In the genomic region with DNA sequence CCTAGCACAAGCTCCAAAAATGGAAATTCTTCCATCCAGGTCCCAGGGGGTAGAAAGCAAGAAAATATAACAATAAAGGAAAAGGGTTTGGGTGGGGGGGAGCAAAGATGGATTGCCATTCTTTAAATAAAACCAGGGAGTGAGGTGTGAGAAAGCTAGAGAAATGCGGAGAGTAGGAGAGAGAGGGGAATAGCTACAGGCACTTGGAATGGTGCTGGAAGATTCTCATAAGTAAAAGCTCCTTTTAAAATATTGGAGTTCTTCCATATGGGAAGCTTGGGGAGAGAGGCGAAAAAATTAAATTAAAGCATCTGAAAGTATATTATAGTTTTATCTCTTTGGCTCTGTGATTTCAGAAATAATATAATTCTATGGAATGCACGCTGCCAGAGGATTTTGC, we compare ENCODE assay signal across 17 mouse cellular contexts.
"Had no signal": no experiment of that assay in that cellular context is flagged by ENCODE, and none has a peak within 500 bp of the region (broad histone marks: within the 10 kb centered on the region; RNA-seq: fewer than 3 reads in every experiment).

No protein-coding gene starts in this region.

- H3K27ac ChIP-seq: lung, embryonic 15.5 days; macrophage; midbrain, embryonic 13.5 days; midbrain, embryonic 15.5 days; neural tube, embryonic 12.5 days had no signal

- H3K4me1 ChIP-seq: lung, embryonic 15.5 days; megakaryocyte, embryonic 14.5 days; midbrain, embryonic 13.5 days; midbrain, embryonic 15.5 days; neural tube, embryonic 12.5 days had no signal

- H3K9ac ChIP-seq: lung, embryonic 15.5 days; midbrain, embryonic 13.5 days; midbrain, embryonic 15.5 days; neural tube, embryonic 12.5 days had no signal

- DNase-seq: lung, adult 2 months; lung, postnatal 14 days; lung, postnatal 36 days; right cerebral cortex, postnatal 14 days; right cerebral cortex, postnatal 4 days; spleen, adult 18-20 months; thymus, adult 2 months; thymus, postnatal 25 days; thymus, postnatal 4 days had no signal

- ATAC-seq: lung, postnatal 0 days; midbrain, embryonic 13.5 days; midbrain, embryonic 15.5 days had no signal

- H3K4me2 ChIP-seq: lung, embryonic 15.5 days; midbrain, embryonic 11.5 days; midbrain, embryonic 13.5 days; midbrain, embryonic 15.5 days; neural tube, embryonic 12.5 days had no signal

- H3K9me3 ChIP-seq: lung, embryonic 15.5 days; megakaryocyte, embryonic 14.5 days; midbrain, embryonic 13.5 days; midbrain, embryonic 15.5 days; neural tube, embryonic 12.5 days had no signal

- H3K4me3 ChIP-seq: lung, embryonic 15.5 days; megakaryocyte, embryonic 14.5 days; midbrain, embryonic 13.5 days; midbrain, embryonic 15.5 days; neural tube, embryonic 12.5 days had no signal

- H3K36me3 ChIP-seq: lung, embryonic 15.5 days; midbrain, embryonic 13.5 days; midbrain, embryonic 15.5 days; neural tube, embryonic 12.5 days had no signal

- H3K27me3 ChIP-seq: lung, embryonic 15.5 days; megakaryocyte, embryonic 14.5 days; midbrain, embryonic 13.5 days; midbrain, embryonic 15.5 days; neural tube, embryonic 12.5 days had no signal
